Mouse (Mus musculus) liver, embryonic 14.5 days (tissue): ENCODE results near the gene Osbpl10. TPM values are rescaled to one million over a fixed set of nuclear protein-coding genes. Genes with fewer than 3 reads are reported as not detected.

ENCODE experiments used
- ATAC-seq: fragments of 200-750 bp; cut with Nextera tagmentation; 2 replicates; pipeline ENCODE4 v1.8.0; 2017; ENCODE audit warnings: moderate number of reproducible peaks, mild to moderate bottlenecking, moderate library complexity; ENCODE audit not compliant: insufficient read depth
- DNase-seq, 3 experiments: peaks; one replicate each; pipeline ENCODE4 v3.0.0-alpha.2; 2012 to 2013; ENCODE audit warnings: low read depth in 3 of 3, low spot score in 3 of 3
- H3K27ac ChIP-seq: fragments of 300-500 bp; sonication (generic); 2 replicates; pipeline ENCODE4 v1.5.1; 2014; ENCODE audit warnings: moderate library complexity, mild to moderate bottlenecking, control low read depth, inconsistent platforms
- H3K27me3 ChIP-seq: fragments of 300-500 bp; sonication (generic); 2 replicates; pipeline ENCODE4 v1.6.1; 2014; ENCODE audit warnings: mild to moderate bottlenecking, low read length, moderate library complexity; ENCODE audit not compliant: control insufficient read depth, insufficient read depth
- H3K36me3 ChIP-seq: fragments of 300-500 bp; sonication (generic); replicated peaks from 2 replicates; pipeline ENCODE4 v1.6.1; 2014; ENCODE audit warnings: low read depth; ENCODE audit not compliant: control insufficient read depth, insufficient read depth
- H3K4me1 ChIP-seq, 2 experiments: fragments of 200-500 bp in 1 of 2; fragments of 300-500 bp in 1 of 2; sonication (generic) in 1 of 2; replicated peaks; 2 replicates each; pipeline ENCODE4 v1.6.1; 2012 to 2014; ENCODE audit warnings: antibody characterized with exemption in 1 of 2, inconsistent platforms in 1 of 2, low read length in 1 of 2; ENCODE audit not compliant: control insufficient read depth in 2 of 2, insufficient read depth in 2 of 2
- H3K4me2 ChIP-seq: fragments of 300-500 bp; sonication (generic); 2 replicates; pipeline ENCODE4 v1.6.1; 2014; ENCODE audit warnings: low read depth, mild to moderate bottlenecking, control low read depth, moderate library complexity
- H3K4me3 ChIP-seq, 2 experiments: fragments of 200-500 bp in 1 of 2; fragments of 300-500 bp in 1 of 2; sonication (generic) in 1 of 2; 2 replicates each; pipeline ENCODE4 v1.5.1; 2012 to 2014; ENCODE audit warnings: low read depth in 2 of 2, low read length in 2 of 2, mild to moderate bottlenecking in 2 of 2, control low read depth in 1 of 2, inconsistent platforms in 1 of 2, moderate library complexity in 1 of 2; ENCODE audit not compliant: insufficient read depth in 1 of 2
- H3K9ac ChIP-seq: fragments of 300-500 bp; sonication (generic); replicated peaks from 2 replicates; pipeline ENCODE4 v1.6.1; 2014; ENCODE audit warnings: mild to moderate bottlenecking, control low read depth, moderate library complexity
- H3K9me3 ChIP-seq: fragments of 300-500 bp; sonication (generic); 2 replicates; pipeline ENCODE4 v1.6.1; 2016; ENCODE audit warnings: low read length, mixed read lengths; ENCODE audit not compliant: control insufficient read depth
- CTCF ChIP-seq: IDR thresholded peaks from 2 replicates; pipeline ENCODE4 v1.5.1; 2016; ENCODE audit warnings: antibody characterized with exemption, low read depth, control low read depth
- EP300 ChIP-seq: IDR thresholded peaks from 2 replicates; pipeline ENCODE4 v1.6.1; 2016; ENCODE audit warnings: antibody characterized with exemption, low read depth
- WGBS: fragments of 180-500 bp; shearing (Covaris S2); extraction: QIAGEN DNeasy Blood & Tissue Kit; methylation state at CpG from one replicate; pipeline ENCODE4 v1.1.7; 2014; ENCODE audit not compliant: insufficient replicate concordance; 5-methylcytosine and 5-hydroxymethylcytosine counted together
- polyA plus RNA-seq, 2 experiments: library from polyadenylated mRNA; depleted of rRNA in 1 of 2; stranded (reverse) in 1 of 2; unstranded in 1 of 2; fragments of >200 nt; fragmentation: Nextera tagmentation in 1 of 2; extraction: Ambion mirVana in 1 of 2; gene quantifications; 2 replicates each; pipeline versions ENCODE4 v1.2.1 to v1.2.3; 2012 to 2014

The Osbpl10 gene
- polyA plus RNA-seq, 2 experiments: 0.08 to 0.29 TPM

DNA sequence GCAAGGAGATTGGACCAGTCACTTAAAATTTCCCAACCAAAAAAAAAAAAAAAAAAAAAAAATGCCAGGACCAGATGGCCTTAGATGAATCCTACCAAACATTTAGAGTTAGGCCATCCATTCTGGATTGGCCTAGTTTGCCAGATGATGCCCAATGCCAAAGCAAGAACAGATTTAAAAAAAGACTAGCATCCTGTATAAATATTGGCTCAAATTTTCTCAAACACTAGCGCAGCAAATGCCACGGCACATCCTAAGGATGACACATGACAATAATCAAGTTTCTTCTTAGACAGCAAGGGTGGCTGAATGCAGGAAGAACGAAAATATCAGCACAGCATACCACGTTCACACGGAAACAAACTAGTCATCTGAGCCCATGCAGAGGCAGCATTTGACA is 255.4 kb downstream of the Osbpl10 start:
- no peak for DNase-seq
- Histone ChIP-seq H3K27me3 (no peaks in the 10 kb centered on the region), H3K9ac (no peak overlapping the region), H3K4me2 (no peak overlapping the region), H3K27ac (no peak overlapping the region), H3K9me3 (no peaks in the 10 kb centered on the region), H3K4me1 (no peaks in the 10 kb centered on the region), H3K4me3 (no peak overlapping the region), H3K36me3 (no peaks in the 10 kb centered on the region)
- WGBS: 78% methylated on average over 5 of the region's 5 CpGs
- TF ChIP-seq CTCF (no peak), EP300 (no peak)
- ATAC-seq: no peak

DNA sequence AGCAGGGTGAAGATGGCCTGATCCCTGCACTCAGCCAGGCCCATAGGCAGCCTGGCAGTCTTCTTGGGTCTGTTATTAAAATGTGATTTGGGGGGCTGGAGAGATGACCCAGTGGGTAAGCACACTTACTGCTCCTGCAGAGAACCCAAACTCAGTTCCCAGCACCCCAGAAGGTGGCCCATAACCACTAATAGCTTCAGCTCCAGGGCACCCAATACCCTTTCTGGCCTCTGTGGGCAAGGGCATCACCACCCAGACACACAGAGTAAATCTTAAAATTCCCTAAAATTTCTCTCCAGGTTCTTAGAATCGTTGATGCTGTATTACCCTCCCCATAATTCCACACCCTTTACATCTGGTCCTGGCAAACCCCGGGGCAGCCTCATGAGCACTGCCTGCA is 256.2 kb downstream of the Osbpl10 start:
- Histone ChIP-seq H3K4me1 (no peaks in the 10 kb centered on the region), H3K9me3 (no peaks in the 10 kb centered on the region), H3K9ac (no peak overlapping the region), H3K27me3 (no peaks in the 10 kb centered on the region), H3K36me3 (no peaks in the 10 kb centered on the region), H3K27ac (no peak overlapping the region), H3K4me3 (no peak overlapping the region), H3K4me2 (no peak overlapping the region)
- no peak for TF ChIP-seq EP300
- TF ChIP-seq CTCF: no peak
- DNase-seq (no peak), ATAC-seq (no peak)
- WGBS: 73% methylated on average over 2 of the region's 2 CpGs

DNA sequence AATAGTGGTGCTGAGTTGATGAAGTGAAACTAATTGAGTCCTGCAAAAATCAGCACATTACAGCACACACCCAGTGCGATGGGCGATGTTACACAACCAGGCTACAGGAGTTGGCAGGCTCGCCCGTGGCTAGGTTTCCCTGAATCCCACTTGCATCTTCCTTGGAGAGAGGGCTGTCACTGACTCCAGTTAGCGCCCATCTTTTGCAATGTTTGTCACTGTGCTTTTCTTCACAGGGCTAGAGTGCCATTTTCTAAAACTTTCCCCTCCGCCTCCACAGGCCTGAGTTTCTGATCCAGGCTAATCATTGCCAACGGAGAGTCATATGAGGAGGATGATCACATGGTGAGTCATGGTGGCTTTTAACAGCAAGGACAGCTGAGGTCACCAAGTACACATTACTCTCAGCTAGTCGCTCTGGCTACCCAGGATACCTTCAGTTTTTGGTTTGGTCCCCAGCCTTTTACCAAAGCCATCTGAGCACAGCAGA is 258.0 kb downstream of the Osbpl10 start:
- DNase-seq: no peak
- no peaks in the 10 kb centered on the region for H3K9me3 ChIP-seq

GRCm38 (mm10) chr9:115237943-115238342 is 259.6 kb downstream of the Osbpl10 start:
- H3K36me3 ChIP-seq: peaks cover 22% of the 10 kb centered on the region
- H3K4me3 ChIP-seq: no peak overlapping the region
- no peaks in the 10 kb centered on the region for H3K9me3 ChIP-seq
- H3K27ac ChIP-seq: no peak overlapping the region
- ATAC-seq (no peak), DNase-seq (peak in 2 of 3 experiments; percentile 47 to 52)
- TF ChIP-seq EP300 (no peak), CTCF (no peak)
- H3K9ac ChIP-seq: no peak overlapping the region
- no peaks in the 10 kb centered on the region for H3K27me3 ChIP-seq
- H3K4me2 ChIP-seq: no peak overlapping the region
- H3K4me1 ChIP-seq: no peaks in the 10 kb centered on the region

More for the DNA sequence above, 258.0 kb downstream of the Osbpl10 start:
- 72% methylated on average over 8 of the region's 8 CpGs for WGBS
- H3K9ac ChIP-seq: no peak overlapping the region
- no peak overlapping the region for H3K4me2 ChIP-seq
- no peak for ATAC-seq
- H3K4me1 ChIP-seq: no peaks in the 10 kb centered on the region
- no peak overlapping the region for H3K4me3 ChIP-seq
- no peak overlapping the region for H3K27ac ChIP-seq
- TF ChIP-seq CTCF: no peak
- no peak for TF ChIP-seq EP300
- no peaks in the 10 kb centered on the region for H3K27me3 ChIP-seq
- peaks cover 13% of the 10 kb centered on the region for H3K36me3 ChIP-seq

DNA sequence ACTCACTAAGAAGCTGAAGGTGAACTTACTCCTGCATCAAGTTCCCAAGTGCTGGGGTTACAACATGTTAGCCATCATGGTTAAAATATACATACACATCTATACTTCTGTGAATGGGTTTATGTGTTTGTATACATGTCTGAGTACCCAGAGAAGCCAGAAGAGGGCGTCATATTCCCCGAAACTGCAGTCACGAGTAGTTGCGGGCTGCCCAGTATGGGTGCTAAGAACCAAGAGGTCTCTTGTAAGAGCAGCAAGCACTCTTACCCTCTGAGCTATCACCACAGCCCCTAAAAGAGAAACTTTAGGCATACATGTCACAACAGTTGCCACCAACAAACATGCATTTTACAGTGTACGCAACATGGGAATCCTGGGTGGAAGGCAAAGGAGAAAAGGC is 261.5 kb downstream of the Osbpl10 start:
- H3K4me3 ChIP-seq: no peak overlapping the region
- WGBS: 81% methylated on average over 5 of the region's 5 CpGs
- H3K4me1 ChIP-seq: no peaks in the 10 kb centered on the region
- no peak overlapping the region for H3K4me2 ChIP-seq
- ATAC-seq: no peak
- no peaks in the 10 kb centered on the region for H3K27me3 ChIP-seq
- 0 out of 2 replicates have a peak, but pooled peaks have one; percentile 10 for TF ChIP-seq CTCF
- no peak for TF ChIP-seq EP300
- no peaks in the 10 kb centered on the region for H3K9me3 ChIP-seq
- no peak for DNase-seq
- no peak overlapping the region for H3K27ac ChIP-seq
- H3K36me3 ChIP-seq: peaks cover 40% of the 10 kb centered on the region
- H3K9ac ChIP-seq: no peak overlapping the region
